Mouse (Mus musculus) MEL (cell line): Measurements from ENCODE around the gene Rtp4. TPM values are rescaled to one million over a fixed set of nuclear protein-coding genes. Genes with fewer than 3 reads are reported as not detected.

Experiments
- DNase-seq: peaks from one replicate; pipeline ENCODE4 v3.0.0; 2011; ENCODE audit warnings: low read depth, low spot score
- H3K27ac ChIP-seq: 2 replicates; pipeline ENCODE4 v1.5.1; 2012; ENCODE audit warnings: low read depth, mild to moderate bottlenecking, control low read depth, low read length, moderate library complexity; ENCODE audit not compliant: control insufficient read depth
- H3K27me3 ChIP-seq, 2 experiments: fragments of 150-350 bp in 1 of 2; sonication (generic) in 1 of 2; 2 replicates each; pipeline ENCODE4 v1.6.1; 2012; ENCODE audit warnings: low read length in 2 of 2, mild to moderate bottlenecking in 2 of 2, improper control_type of control experiment in 1 of 2, moderate library complexity in 1 of 2; ENCODE audit not compliant: insufficient read depth in 2 of 2, control insufficient read depth in 1 of 2
- H3K36me3 ChIP-seq, 2 experiments: 2 replicates each; pipeline ENCODE4 v1.6.1; 2012 to 2014; ENCODE audit warnings: low read length in 2 of 2, improper control_type of control experiment in 1 of 2, inconsistent platforms in 1 of 2, mild to moderate bottlenecking in 1 of 2; ENCODE audit not compliant: insufficient read depth in 2 of 2, control insufficient read depth in 1 of 2
- H3K4me1 ChIP-seq, 2 experiments: fragments of 150-350 bp in 1 of 2; sonication (generic) in 1 of 2; 2 replicates each; pipeline ENCODE4 v1.6.1; 2012; ENCODE audit warnings: low read length in 2 of 2, improper control_type of control experiment in 1 of 2, mild to moderate bottlenecking in 1 of 2; ENCODE audit not compliant: insufficient read depth in 2 of 2, control insufficient read depth in 1 of 2
- H3K4me3 ChIP-seq, 2 experiments: fragments of 150-350 bp in 1 of 2; sonication (generic) in 1 of 2; 2 replicates each; pipeline ENCODE4 v1.5.1; 2012; ENCODE audit warnings: low read depth in 2 of 2, low read length in 2 of 2, mild to moderate bottlenecking in 2 of 2, moderate library complexity in 2 of 2, control low read depth in 1 of 2, improper control_type of control experiment in 1 of 2; ENCODE audit not compliant: control insufficient read depth in 1 of 2, insufficient read depth in 1 of 2
- H3K79me2 ChIP-seq: 2 replicates; pipeline ENCODE4 v1.6.1; 2012; ENCODE audit warnings: mild to moderate bottlenecking, low read length, moderate library complexity; ENCODE audit not compliant: control insufficient read depth, poor library complexity, insufficient read depth
- H3K9ac ChIP-seq: 2 replicates; pipeline ENCODE4 v1.6.1; 2012; ENCODE audit warnings: low read depth, mild to moderate bottlenecking, control low read depth, low read length, moderate library complexity; ENCODE audit not compliant: control insufficient read depth, poor library complexity, severe bottlenecking
- H3K9me3 ChIP-seq: fragments of 150-350 bp; sonication (generic); replicated peaks from 2 replicates; pipeline ENCODE4 v1.6.1; 2012; ENCODE audit warnings: mild to moderate bottlenecking, low read length, improper control_type of control experiment, moderate library complexity; ENCODE audit not compliant: insufficient read depth
- EP300 ChIP-seq, 2 experiments: IDR thresholded peaks; 2 replicates each; pipeline ENCODE4 v1.6.1; 2011; ENCODE audit warnings: improper control_type of control experiment in 2 of 2, low read length in 2 of 2, low read depth in 1 of 2, mild to moderate bottlenecking in 1 of 2
- GABPA ChIP-seq: IDR thresholded peaks from 2 replicates; pipeline ENCODE4 v1.6.1; 2012; ENCODE audit warnings: low read depth, mild to moderate bottlenecking, inconsistent platforms, low read length, improper control_type of control experiment, moderate library complexity
- HCFC1 ChIP-seq: IDR thresholded peaks from 2 replicates; pipeline ENCODE4 v1.6.1; 2012; ENCODE audit warnings: low read depth, mild to moderate bottlenecking, inconsistent platforms, low read length, improper control_type of control experiment, moderate library complexity
- JUND ChIP-seq: IDR thresholded peaks from 2 replicates; pipeline ENCODE4 v1.6.1; 2011; ENCODE audit warnings: low read depth, mild to moderate bottlenecking, improper control_type of control experiment, low read length
- MYC ChIP-seq: IDR thresholded peaks from 2 replicates; pipeline ENCODE4 v1.6.1; 2011; ENCODE audit warnings: low read depth, mild to moderate bottlenecking, low read length, improper control_type of control experiment, moderate library complexity
- POLR2A ChIP-seq, 2 experiments: IDR thresholded peaks; 2 replicates each; pipeline ENCODE4 v1.6.1; 2011 to 2012; ENCODE audit warnings: low read length in 2 of 2, mild to moderate bottlenecking in 2 of 2, control low read depth in 1 of 2, improper control_type of control experiment in 1 of 2, low read depth in 1 of 2, moderate library complexity in 1 of 2; ENCODE audit not compliant: control insufficient read depth in 1 of 2, insufficient read depth in 1 of 2, poor library complexity in 1 of 2
- SMC3 ChIP-seq: IDR thresholded peaks from 2 replicates; pipeline ENCODE4 v1.6.1; 2011; ENCODE audit warnings: low read depth, low read length, improper control_type of control experiment
- TCF12 ChIP-seq: IDR thresholded peaks from 2 replicates; pipeline ENCODE4 v1.6.1; 2014; ENCODE audit warnings: low read depth, mild to moderate bottlenecking, inconsistent platforms, low read length, improper control_type of control experiment, moderate library complexity
- UBTF ChIP-seq: IDR thresholded peaks from 2 replicates; pipeline ENCODE4 v1.6.1; 2012; ENCODE audit warnings: low read depth, mild to moderate bottlenecking, inconsistent platforms, low read length, improper control_type of control experiment, moderate library complexity, borderline replicate concordance; ENCODE audit not compliant: insufficient read depth
- USF2 ChIP-seq, 2 experiments: IDR thresholded peaks; 2 replicates each; pipeline ENCODE4 v1.6.1; 2011 to 2012; ENCODE audit warnings: improper control_type of control experiment in 2 of 2, low read length in 2 of 2, borderline replicate concordance in 1 of 2, inconsistent platforms in 1 of 2, low read depth in 1 of 2, mild to moderate bottlenecking in 1 of 2; ENCODE audit not compliant: insufficient read depth in 1 of 2
- ZC3H11A ChIP-seq: IDR thresholded peaks from 2 replicates; pipeline ENCODE4 v1.6.1; 2012; ENCODE audit warnings: low read depth, mild to moderate bottlenecking, inconsistent platforms, low read length, improper control_type of control experiment
- ZMIZ1 ChIP-seq: IDR thresholded peaks from 2 replicates; pipeline ENCODE4 v1.6.1; 2012; ENCODE audit warnings: low read depth, mild to moderate bottlenecking, inconsistent platforms, low read length, improper control_type of control experiment, moderate library complexity
- polyA plus RNA-seq, 2 experiments: library from polyadenylated mRNA; stranded (reverse) in 1 of 2; unstranded in 1 of 2; fragments of >175 nt in 1 of 2; fragments of >200 nt in 1 of 2; gene quantifications; 2 replicates each; pipeline versions ENCODE4 v1.2.1 to v1.2.4; 2012; ENCODE audit warnings: low replicate concordance in 2 of 2, low read depth in 1 of 2; ENCODE audit not compliant: insufficient read length in 2 of 2, insufficient read depth in 1 of 2, missing spikeins in 1 of 2
- total RNA-seq: library from RNA; depleted of rRNA; stranded (reverse); fragments of 300-350 nt; gene quantifications from 2 replicates; pipeline ENCODE4 v1.2.3, GENCODE M21; 2012

Rtp4 gene
- total and polyA plus RNA-seq, 3 experiments, result not detected

GRCm38 (mm10) chr16:23517230-23517629, 2.9 kb upstream of the Rtp4 start:
- no peak overlapping the region for H3K27ac ChIP-seq
- no peak overlapping the region for H3K4me3 ChIP-seq
- no peak for DNase-seq
- H3K9ac ChIP-seq, result no peak overlapping the region
- no peak for TF ChIP-seq GABPA
- TF ChIP-seq ZC3H11A, result no peak
- TF ChIP-seq UBTF, result no peak
- no peak for TF ChIP-seq TCF12
- TF ChIP-seq EP300 (IDR thresholded peaks at IDR 0.05; ENCODE audit: low read depth in 1 of 2, low read length in 2 of 2), result no peak
- TF ChIP-seq USF2 (IDR thresholded peaks at IDR 0.05; ENCODE audit: borderline replicate concordance in 1 of 2, insufficient read depth in 1 of 2, low read depth in 1 of 2, low read length in 2 of 2), result no peak
- no peaks in the 10 kb centered on the region; a peak in 1 of 4 replicates for H3K27me3 ChIP-seq
- no peaks in the 10 kb centered on the region for H3K36me3 ChIP-seq
- no peaks in the 10 kb centered on the region for H3K4me1 ChIP-seq
- H3K9me3 ChIP-seq, result no peaks in the 10 kb centered on the region
- H3K79me2 ChIP-seq, result no peaks in the 10 kb centered on the region

GRCm38 (mm10) chr16:23517754-23518566, 2.1 kb upstream of the Rtp4 start:
- no peaks in the 10 kb centered on the region; a peak in 1 of 4 replicates for H3K27me3 ChIP-seq
- no peak for DNase-seq
- H3K27ac ChIP-seq, result no peak overlapping the region
- no peak overlapping the region for H3K4me3 ChIP-seq
- H3K9ac ChIP-seq, result no peak overlapping the region
- no peaks in the 10 kb centered on the region for H3K79me2 ChIP-seq
- no peaks in the 10 kb centered on the region for H3K4me1 ChIP-seq
- TF ChIP-seq SMC3 (no peak), ZMIZ1 (no peak), JUND (no peak), USF2 (IDR thresholded peaks at IDR 0.05; ENCODE audit: borderline replicate concordance in 1 of 2, insufficient read depth in 1 of 2, low read depth in 1 of 2, low read length in 2 of 2) (no peak), MYC (no peak), EP300 (IDR thresholded peaks at IDR 0.05; ENCODE audit: low read depth in 1 of 2, low read length in 2 of 2) (no peak), HCFC1 (no peak), POLR2A (IDR thresholded peaks at IDR 0.05; ENCODE audit: control insufficient read depth in 1 of 2, insufficient read depth in 1 of 2, low read depth in 1 of 2, low read length in 2 of 2, poor library complexity in 1 of 2) (no peak), GABPA (no peak)
- no peaks in the 10 kb centered on the region for H3K9me3 ChIP-seq
- no peaks in the 10 kb centered on the region for H3K36me3 ChIP-seq
